Mouse (Mus musculus) liver, embryonic 14.5 days (tissue): Measurements from ENCODE around the gene Ak2. TPM values are rescaled to one million over a fixed set of nuclear protein-coding genes. Genes with fewer than 3 reads are reported as not detected.

Source experiments
- ATAC-seq: fragments of 200-750 bp; cut with Nextera tagmentation; 2 replicates; pipeline ENCODE4 v1.8.0; 2017; ENCODE audit warnings: moderate number of reproducible peaks, mild to moderate bottlenecking, moderate library complexity; ENCODE audit not compliant: insufficient read depth
- DNase-seq, 3 experiments: peaks; one replicate each; pipeline ENCODE4 v3.0.0-alpha.2; 2012 to 2013; ENCODE audit warnings: low read depth in 3 of 3, low spot score in 3 of 3
- H3K27ac ChIP-seq: fragments of 300-500 bp; sonication (generic); 2 replicates; pipeline ENCODE4 v1.5.1; 2014; ENCODE audit warnings: moderate library complexity, mild to moderate bottlenecking, control low read depth, inconsistent platforms
- H3K27me3 ChIP-seq: fragments of 300-500 bp; sonication (generic); 2 replicates; pipeline ENCODE4 v1.6.1; 2014; ENCODE audit warnings: mild to moderate bottlenecking, low read length, moderate library complexity; ENCODE audit not compliant: control insufficient read depth, insufficient read depth
- H3K36me3 ChIP-seq: fragments of 300-500 bp; sonication (generic); replicated peaks from 2 replicates; pipeline ENCODE4 v1.6.1; 2014; ENCODE audit warnings: low read depth; ENCODE audit not compliant: control insufficient read depth, insufficient read depth
- H3K4me1 ChIP-seq, 2 experiments: fragments of 200-500 bp in 1 of 2; fragments of 300-500 bp in 1 of 2; sonication (generic) in 1 of 2; replicated peaks; 2 replicates each; pipeline ENCODE4 v1.6.1; 2012 to 2014; ENCODE audit warnings: antibody characterized with exemption in 1 of 2, inconsistent platforms in 1 of 2, low read length in 1 of 2; ENCODE audit not compliant: control insufficient read depth in 2 of 2, insufficient read depth in 2 of 2
- H3K4me2 ChIP-seq: fragments of 300-500 bp; sonication (generic); 2 replicates; pipeline ENCODE4 v1.6.1; 2014; ENCODE audit warnings: low read depth, mild to moderate bottlenecking, control low read depth, moderate library complexity
- H3K4me3 ChIP-seq, 2 experiments: fragments of 200-500 bp in 1 of 2; fragments of 300-500 bp in 1 of 2; sonication (generic) in 1 of 2; 2 replicates each; pipeline ENCODE4 v1.5.1; 2012 to 2014; ENCODE audit warnings: low read depth in 2 of 2, low read length in 2 of 2, mild to moderate bottlenecking in 2 of 2, control low read depth in 1 of 2, inconsistent platforms in 1 of 2, moderate library complexity in 1 of 2; ENCODE audit not compliant: insufficient read depth in 1 of 2
- H3K9ac ChIP-seq: fragments of 300-500 bp; sonication (generic); replicated peaks from 2 replicates; pipeline ENCODE4 v1.6.1; 2014; ENCODE audit warnings: mild to moderate bottlenecking, control low read depth, moderate library complexity
- H3K9me3 ChIP-seq: fragments of 300-500 bp; sonication (generic); 2 replicates; pipeline ENCODE4 v1.6.1; 2016; ENCODE audit warnings: low read length, mixed read lengths; ENCODE audit not compliant: control insufficient read depth
- CTCF ChIP-seq: IDR thresholded peaks from 2 replicates; pipeline ENCODE4 v1.5.1; 2016; ENCODE audit warnings: antibody characterized with exemption, low read depth, control low read depth
- EP300 ChIP-seq: IDR thresholded peaks from 2 replicates; pipeline ENCODE4 v1.6.1; 2016; ENCODE audit warnings: antibody characterized with exemption, low read depth
- WGBS: fragments of 180-500 bp; shearing (Covaris S2); extraction: QIAGEN DNeasy Blood & Tissue Kit; methylation state at CpG from one replicate; pipeline ENCODE4 v1.1.7; 2014; ENCODE audit not compliant: insufficient replicate concordance; 5-methylcytosine and 5-hydroxymethylcytosine counted together
- polyA plus RNA-seq, 2 experiments: library from polyadenylated mRNA; depleted of rRNA in 1 of 2; stranded (reverse) in 1 of 2; unstranded in 1 of 2; fragments of >200 nt; fragmentation: Nextera tagmentation in 1 of 2; extraction: Ambion mirVana in 1 of 2; gene quantifications; 2 replicates each; pipeline versions ENCODE4 v1.2.1 to v1.2.3; 2012 to 2014

Ak2 gene
- polyA plus RNA-seq, 2 experiments: 68.3 to 94.0 TPM

DNA sequence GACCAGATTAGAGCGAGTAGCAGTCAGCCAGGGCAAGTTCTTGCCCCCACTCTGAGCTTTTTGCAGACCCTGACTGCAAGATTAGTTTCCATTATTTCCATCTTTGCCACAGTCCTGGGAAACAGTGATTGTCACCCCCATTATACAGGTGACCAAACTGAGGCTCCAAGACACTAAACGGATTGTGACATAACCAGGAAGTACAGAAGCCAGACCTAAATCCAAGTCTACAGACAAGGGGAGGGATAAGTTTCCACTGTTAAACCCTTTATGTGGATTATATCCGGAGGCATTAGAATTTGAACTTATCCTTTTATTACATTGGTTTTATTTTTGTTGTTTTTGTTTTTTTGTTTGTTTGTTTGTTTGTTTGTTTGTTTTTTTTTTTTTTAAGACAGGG, 42.5 kb downstream of the Ak2 start:
- DNase-seq (no peak), ATAC-seq (no peak)
- no peak for TF ChIP-seq CTCF
- TF ChIP-seq EP300: no peak
- H3K4me1 ChIP-seq: peaks cover 0 to 23% of the 10 kb centered on the region in 2 experiments; a peak in 3 of 4 replicates
- no peaks in the 10 kb centered on the region for H3K9me3 ChIP-seq
- H3K9ac ChIP-seq: no peak overlapping the region
- WGBS: 67% methylated on average over 3 of the region's 3 CpGs
- no peak overlapping the region for H3K4me3 ChIP-seq
- H3K4me2 ChIP-seq: no peak overlapping the region
- H3K36me3 ChIP-seq: no peaks in the 10 kb centered on the region
- no peak overlapping the region for H3K27ac ChIP-seq
- no peaks in the 10 kb centered on the region; the same call in none of the 2 replicates for H3K27me3 ChIP-seq

DNA sequence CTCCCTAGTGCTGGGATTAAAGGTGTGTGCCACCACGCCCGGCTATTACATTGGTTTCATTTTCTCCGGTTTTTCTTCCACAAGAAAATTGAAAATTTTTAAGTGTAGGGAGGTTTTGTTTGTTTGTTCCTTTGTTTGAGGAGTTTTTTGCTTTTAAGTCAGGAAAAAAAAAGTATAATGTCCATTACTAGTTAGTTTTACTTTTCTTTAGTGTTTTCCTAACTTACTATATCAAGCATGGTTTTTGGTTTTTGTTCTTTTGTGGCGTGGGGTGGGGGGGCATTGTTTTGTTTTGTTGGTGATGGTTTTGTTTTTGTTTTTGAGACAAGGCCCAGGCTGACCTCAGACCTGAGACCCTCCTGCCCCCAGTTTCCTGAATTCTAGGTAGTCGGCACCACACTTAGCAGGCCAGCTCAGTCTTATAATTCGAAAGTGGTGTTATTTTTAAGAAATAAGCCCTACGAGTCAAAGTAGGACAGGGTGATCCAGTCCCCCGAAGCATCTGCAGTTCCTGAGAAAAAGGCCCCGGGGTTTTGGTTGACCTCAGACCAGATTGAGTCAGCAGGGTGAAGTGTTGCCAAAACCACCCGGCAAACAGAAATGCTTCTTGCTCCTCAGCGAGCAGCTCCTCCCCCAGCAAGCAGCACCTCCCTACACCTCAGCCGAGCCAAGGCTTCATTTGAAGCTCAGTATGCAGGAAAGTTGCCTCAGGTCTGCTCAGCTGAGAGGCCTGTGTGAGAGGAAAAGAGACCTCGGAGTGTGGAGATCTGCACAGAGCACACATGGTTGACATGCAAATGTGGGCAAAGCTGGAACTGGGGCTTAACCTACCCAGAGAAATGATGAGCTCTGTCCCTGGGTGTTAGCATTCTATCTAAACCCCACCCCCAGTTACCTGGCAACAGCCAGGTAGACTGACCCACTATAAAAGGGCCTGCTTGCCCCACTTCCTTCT, 43.2 kb downstream of the Ak2 start:
- no peak overlapping the region for H3K9ac ChIP-seq
- no peak overlapping the region for H3K4me3 ChIP-seq
- H3K9me3 ChIP-seq: no peaks in the 10 kb centered on the region
- no peak overlapping the region for H3K4me2 ChIP-seq
- 38% methylated on average over 13 of the region's 13 CpGs for WGBS
- no peaks in the 10 kb centered on the region for H3K36me3 ChIP-seq
- no peak overlapping the region for H3K27ac ChIP-seq
- no peak for DNase-seq
- peaks cover 0 to 23% of the 10 kb centered on the region in 2 experiments; a peak in 3 of 4 replicates for H3K4me1 ChIP-seq
- TF ChIP-seq EP300 (no peak), CTCF (no peak)
- no peak for ATAC-seq
- no peaks in the 10 kb centered on the region; the same call in none of the 2 replicates for H3K27me3 ChIP-seq

DNA sequence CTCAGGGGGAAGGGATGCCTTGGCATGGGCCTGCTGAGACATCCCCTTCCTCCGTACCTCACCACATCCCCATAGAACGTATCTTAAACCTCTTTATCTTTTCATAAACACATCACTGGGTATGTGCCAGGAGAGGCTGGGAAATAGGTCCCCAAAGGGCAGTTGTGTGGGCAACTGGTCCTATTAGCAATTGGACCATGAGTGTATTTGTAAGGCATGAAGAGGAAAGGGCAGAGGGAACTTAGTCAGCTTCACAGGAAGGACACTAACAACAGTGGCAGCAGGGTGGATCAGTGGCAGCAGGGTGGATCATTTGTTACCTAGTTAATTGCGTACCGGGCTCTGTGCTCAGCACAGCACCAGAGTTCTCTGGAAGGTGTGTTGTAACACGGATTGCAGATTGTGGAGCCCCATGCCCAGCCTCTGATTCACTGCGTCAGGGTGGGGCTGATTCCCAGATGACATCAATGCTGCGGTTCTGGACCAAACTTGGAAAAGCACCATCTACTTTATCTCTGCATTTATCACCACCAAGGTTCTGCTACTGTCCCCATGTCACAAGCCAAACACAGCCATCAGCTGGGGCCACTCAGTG, 44.2 kb downstream of the Ak2 start:
- 40% methylated on average over 7 of the region's 7 CpGs for WGBS
- Histone ChIP-seq H3K4me3 (no peak overlapping the region), H3K27me3 (no peaks in the 10 kb centered on the region; the same call in none of the 2 replicates), H3K9me3 (no peaks in the 10 kb centered on the region), H3K4me2 (no peak overlapping the region), H3K36me3 (no peaks in the 10 kb centered on the region), H3K27ac (no peak overlapping the region), H3K4me1 (peaks cover 0 to 23% of the 10 kb centered on the region in 2 experiments; a peak in 3 of 4 replicates), H3K9ac (no peak overlapping the region)
- DNase-seq (no peak), ATAC-seq (no peak)
- TF ChIP-seq EP300: no peak
- no peak for TF ChIP-seq CTCF

GRCm38 (mm10) chr4:129047721-129048421, 56.1 kb downstream of the Ak2 start:
- TF ChIP-seq EP300 (no peak), CTCF (no peak)
- H3K4me3 ChIP-seq: peak overlapping the region in 1 of 2 experiments; percentile 61; a peak in 2 of 4 replicates
- no peak overlapping the region; the same call in 1 of the 2 replicates for H3K9ac ChIP-seq
- ATAC-seq (peak; percentile 45; the same call in 1 of the 2 replicates), DNase-seq (peak in 1 of 3 experiments; percentile 70)
- H3K27ac ChIP-seq: no peak overlapping the region
- H3K4me2 ChIP-seq: peak overlapping the region; percentile 95
- H3K36me3 ChIP-seq: no peaks in the 10 kb centered on the region
- no peaks in the 10 kb centered on the region for H3K9me3 ChIP-seq
- WGBS: 11% methylated on average over 15 of the region's 15 CpGs
- peaks cover 48% of the 10 kb centered on the region for H3K27me3 ChIP-seq
- H3K4me1 ChIP-seq: peaks cover 42 to 43% of the 10 kb centered on the region in 2 experiments
